Mouse (Mus musculus) cerebellum, adult 2 months (tissue): ENCODE data around the gene Frmd4a. TPM values are rescaled to one million over a fixed set of nuclear protein-coding genes. Genes with fewer than 3 reads are reported as not detected.

ENCODE experiments used
- DNase-seq, 2 experiments: peaks; one replicate each; pipeline ENCODE4 v3.0.0; 2021
- H3K27ac ChIP-seq: fragments of 200-500 bp; 2 replicates; pipeline ENCODE4 v1.5.1; 2012; ENCODE audit warnings: low read length, control low read depth, inconsistent platforms; ENCODE audit not compliant: insufficient read depth
- H3K27me3 ChIP-seq: fragments of 200-500 bp; 2 replicates; pipeline ENCODE4 v1.6.1; 2012; ENCODE audit warnings: inconsistent platforms, mild to moderate bottlenecking, low read length, moderate library complexity; ENCODE audit not compliant: control insufficient read depth, insufficient read depth
- H3K4me1 ChIP-seq: fragments of 200-500 bp; 2 replicates; pipeline ENCODE4 v1.6.1; 2011; ENCODE audit warnings: low read length; ENCODE audit not compliant: control insufficient read depth, insufficient read depth
- H3K4me3 ChIP-seq: fragments of 200-500 bp; replicated peaks from 2 replicates; pipeline ENCODE3; 2011; ENCODE audit warnings: mild to moderate bottlenecking, low read depth, low read length, control low read depth; ENCODE audit not compliant: insufficient read depth
- CTCF ChIP-seq: fragments of 200-500 bp; IDR thresholded peaks from 2 replicates; pipeline ENCODE4 v1.5.1; 2011; ENCODE audit warnings: low read depth, mild to moderate bottlenecking, control low read depth, low read length, moderate library complexity, borderline replicate concordance; ENCODE audit not compliant: insufficient read depth
- POLR2A ChIP-seq: fragments of 200-500 bp; IDR thresholded peaks from 2 replicates; pipeline ENCODE4 v1.6.1; 2011; ENCODE audit warnings: low read length, control low read depth, borderline replicate concordance; ENCODE audit not compliant: insufficient read depth
- WGBS: fragments of 180-500 bp; shearing (Covaris S2); methylation state at CpG from one replicate; pipeline ENCODE4 v1.1.7; 2018; 5-methylcytosine and 5-hydroxymethylcytosine counted together
- polyA plus RNA-seq: library from polyadenylated mRNA; depleted of rRNA; stranded (reverse); fragments of >200 nt; gene quantifications from 2 replicates; pipeline ENCODE4 v1.2.3, GENCODE M21; 2012

Frmd4a gene
- polyA plus RNA-seq, 1 experiment, result 33.6 TPM

DNA sequence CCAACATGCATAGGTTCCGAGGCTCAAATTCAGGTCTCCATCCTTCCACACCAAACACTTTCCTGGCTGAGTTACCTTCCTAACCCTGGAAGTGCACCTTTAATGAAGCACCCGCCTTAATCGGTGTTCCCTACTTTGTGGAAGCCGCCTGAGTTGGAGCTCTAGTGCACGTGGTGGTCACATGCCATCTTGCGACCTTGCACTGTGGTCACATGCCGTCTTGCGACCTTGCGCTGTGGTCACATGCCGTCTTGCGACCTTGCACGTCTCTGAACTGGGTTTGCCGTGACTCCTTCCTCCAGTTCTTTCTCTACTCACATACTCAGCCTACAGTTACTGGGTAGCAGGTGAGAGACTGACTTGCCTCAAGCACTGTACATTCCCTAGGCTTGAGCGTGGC is 531.8 kb downstream of the Frmd4a start:
- no peaks in the 10 kb centered on the region for H3K27me3 ChIP-seq
- WGBS, result 95% methylated on average over 14 of the region's 14 CpGs

DNA sequence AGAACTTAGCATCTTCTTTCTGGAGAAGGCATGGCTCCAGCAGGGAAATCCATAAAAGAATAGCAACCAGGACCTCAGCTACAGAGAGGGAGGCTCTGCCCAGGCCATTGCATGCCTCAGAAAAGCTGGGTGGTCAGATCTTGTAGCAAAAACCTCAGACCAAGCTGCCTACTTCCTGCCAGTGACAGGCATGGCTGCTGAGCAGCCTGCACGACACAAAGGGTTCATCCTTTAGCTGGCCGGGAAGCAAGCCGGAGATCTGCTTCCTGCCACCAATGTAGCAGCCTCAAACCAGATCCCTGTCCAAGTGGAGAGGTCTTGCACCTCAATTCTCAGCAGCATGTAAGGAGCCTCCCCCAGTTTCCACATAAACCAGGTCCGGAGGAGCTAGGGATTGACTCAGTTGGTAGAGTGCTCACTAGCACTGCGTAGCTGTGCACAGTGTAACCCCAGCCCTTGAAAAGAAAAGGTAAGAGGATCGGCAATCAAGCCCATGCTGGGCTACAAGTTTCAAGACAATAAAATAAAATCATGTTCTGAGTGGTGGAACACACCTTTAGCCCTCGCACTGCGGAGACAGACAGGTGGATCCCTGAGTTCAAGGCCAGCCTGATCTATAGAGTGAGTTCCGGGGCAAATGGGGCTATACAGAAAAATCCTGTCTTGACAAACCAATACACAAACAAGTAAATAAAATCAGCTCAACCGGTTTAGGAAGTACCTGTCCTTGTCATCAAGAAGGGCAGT is 532.7 kb downstream of the Frmd4a start:
- WGBS, result 95% methylated on average over 10 of the region's 10 CpGs
- Histone ChIP-seq H3K27ac (no peak overlapping the region), H3K4me3 (no peak overlapping the region), H3K4me1 (no peaks in the 10 kb centered on the region), H3K27me3 (no peaks in the 10 kb centered on the region)
- TF ChIP-seq POLR2A, result no peak
- no peak for TF ChIP-seq CTCF
- no peak for DNase-seq

More for the DNA sequence above, 531.8 kb downstream of the Frmd4a start:
- Histone ChIP-seq H3K4me1 (no peaks in the 10 kb centered on the region), H3K4me3 (no peak overlapping the region), H3K27ac (no peak overlapping the region)
- TF ChIP-seq CTCF (no peak), POLR2A (no peak)
- DNase-seq, result no peak

DNA sequence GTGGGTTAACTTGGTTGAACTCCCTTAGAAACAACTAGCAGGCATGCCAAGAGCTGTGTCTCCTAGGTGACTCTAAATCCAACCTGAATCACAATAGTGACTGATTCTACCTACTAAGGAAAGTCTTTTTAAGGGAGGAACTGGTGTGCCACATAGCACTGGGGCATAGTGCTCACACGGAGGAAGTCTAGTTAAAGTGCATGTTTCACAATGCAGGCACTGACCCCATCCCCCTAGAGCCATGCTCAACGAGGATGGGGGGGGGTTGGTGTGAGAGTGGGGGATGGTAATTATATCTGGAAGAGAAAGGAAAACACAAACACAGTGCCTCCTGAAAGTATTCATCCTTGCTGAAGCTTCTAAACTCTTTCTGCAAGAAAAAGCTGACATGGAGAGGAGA is 533.9 kb downstream of the Frmd4a start:
- no peak for DNase-seq
- H3K4me3 ChIP-seq, result no peak overlapping the region
- WGBS, result 31% methylated on average over 2 of the region's 2 CpGs
- no peaks in the 10 kb centered on the region for H3K27me3 ChIP-seq
- TF ChIP-seq POLR2A, result no peak
- no peak overlapping the region for H3K27ac ChIP-seq
- H3K4me1 ChIP-seq, result no peaks in the 10 kb centered on the region

DNA sequence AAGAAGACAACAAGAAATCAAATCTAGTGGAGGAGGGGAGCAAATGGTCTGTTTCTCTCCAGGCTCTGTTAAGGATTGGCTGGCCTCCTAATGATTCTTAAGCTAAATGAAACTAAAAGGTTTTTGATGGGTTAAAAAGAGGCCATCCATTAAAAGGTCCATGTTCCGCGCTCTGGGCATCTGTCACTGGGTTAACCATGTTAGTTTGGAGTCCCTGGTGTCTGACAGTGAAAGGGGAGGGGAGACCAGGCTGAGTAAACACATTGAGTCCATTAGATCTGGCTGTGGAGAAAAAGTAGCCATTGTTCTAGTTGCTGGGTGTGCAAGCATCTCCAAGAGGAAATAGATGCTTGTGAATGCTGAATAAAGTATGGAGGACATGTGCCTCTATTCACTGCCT is 534.3 kb downstream of the Frmd4a start:
- TF ChIP-seq POLR2A (no peak), CTCF (no peak)
- H3K27ac ChIP-seq, result no peak overlapping the region
- WGBS, result 85% methylated on average over 2 of the region's 2 CpGs
- DNase-seq, result no peak
- H3K27me3 ChIP-seq, result no peaks in the 10 kb centered on the region
- no peak overlapping the region for H3K4me3 ChIP-seq
- H3K4me1 ChIP-seq, result no peaks in the 10 kb centered on the region

DNA sequence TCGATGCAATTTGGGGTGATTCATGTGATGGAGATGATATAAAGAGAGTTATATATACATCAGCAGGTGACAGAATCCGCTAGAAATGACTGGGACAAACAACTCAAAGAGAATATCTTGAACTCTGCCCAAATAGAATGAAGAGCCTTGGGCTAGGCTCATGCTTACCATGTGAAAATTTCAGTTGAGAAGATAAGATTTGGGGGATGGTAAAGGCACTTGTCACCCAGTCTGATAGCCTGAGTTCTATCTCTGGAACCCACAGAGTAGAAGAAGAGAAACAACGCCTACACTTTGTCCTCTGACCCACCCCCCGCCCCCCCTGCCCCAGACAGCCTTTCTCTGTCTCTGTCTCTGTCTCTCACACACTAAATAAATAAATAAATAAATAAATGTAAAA is 535.0 kb downstream of the Frmd4a start:
- Histone ChIP-seq H3K4me3 (no peak overlapping the region), H3K27ac (no peak overlapping the region), H3K4me1 (no peaks in the 10 kb centered on the region), H3K27me3 (no peaks in the 10 kb centered on the region)
- TF ChIP-seq CTCF (no peak), POLR2A (no peak)
- DNase-seq, result no peak
- WGBS, result 97% methylated on average over 4 of the region's 4 CpGs

DNA sequence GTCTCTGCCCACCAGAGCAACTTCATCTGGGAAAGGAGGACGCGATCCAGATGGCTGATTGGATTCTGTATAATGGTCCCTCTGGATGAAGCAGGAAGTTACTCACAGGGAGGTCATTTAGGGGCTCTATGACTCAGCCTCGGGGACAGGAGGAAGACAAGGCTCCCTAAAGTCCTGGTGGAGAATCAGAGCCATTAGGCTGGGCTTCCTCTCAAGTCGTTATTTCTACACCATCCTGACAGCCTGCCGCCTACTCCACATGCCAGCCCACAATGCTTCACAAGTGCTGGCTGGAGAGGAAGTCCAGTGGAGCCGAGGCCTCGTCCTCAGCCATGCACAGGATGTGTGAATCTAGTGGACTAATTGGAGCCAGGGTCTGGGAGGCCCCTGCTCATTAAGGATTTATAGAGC is 537.7 kb downstream of the Frmd4a start:
- DNase-seq, result no peak
- Histone ChIP-seq H3K4me3 (no peak overlapping the region), H3K27ac (no peak overlapping the region), H3K27me3 (no peaks in the 10 kb centered on the region), H3K4me1 (no peaks in the 10 kb centered on the region; the same call in 1 of the 2 replicates)
- 63% methylated on average over 7 of the region's 7 CpGs for WGBS
- TF ChIP-seq CTCF (no peak), POLR2A (no peak)

DNA sequence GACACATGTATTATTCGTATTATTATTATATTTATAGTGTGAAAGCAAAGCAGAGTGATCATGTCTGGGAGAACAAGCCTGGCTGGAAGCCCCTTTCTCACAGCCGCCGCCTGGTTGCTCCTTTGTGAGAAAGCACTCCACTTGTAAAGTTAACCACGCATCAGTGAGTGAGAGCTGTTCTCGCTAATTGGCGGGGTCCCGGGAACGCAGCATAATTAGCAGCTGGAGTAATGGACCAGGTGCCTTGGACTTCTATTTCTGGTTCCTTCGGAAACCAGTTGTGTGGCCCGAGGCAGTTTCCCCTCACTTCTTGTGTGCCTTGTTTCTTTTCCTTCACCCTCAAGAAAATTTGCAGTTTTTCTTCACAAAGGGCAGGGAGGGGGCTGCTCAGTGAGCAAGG is 538.7 kb downstream of the Frmd4a start:
- Histone ChIP-seq H3K4me1 (peaks cover 2% of the 10 kb centered on the region; the same call in 1 of the 2 replicates), H3K4me3 (no peak overlapping the region), H3K27ac (no peak overlapping the region), H3K27me3 (no peaks in the 10 kb centered on the region)
- no peak for DNase-seq
- TF ChIP-seq CTCF (no peak), POLR2A (no peak)
- 56% methylated on average over 10 of the region's 10 CpGs for WGBS

DNA sequence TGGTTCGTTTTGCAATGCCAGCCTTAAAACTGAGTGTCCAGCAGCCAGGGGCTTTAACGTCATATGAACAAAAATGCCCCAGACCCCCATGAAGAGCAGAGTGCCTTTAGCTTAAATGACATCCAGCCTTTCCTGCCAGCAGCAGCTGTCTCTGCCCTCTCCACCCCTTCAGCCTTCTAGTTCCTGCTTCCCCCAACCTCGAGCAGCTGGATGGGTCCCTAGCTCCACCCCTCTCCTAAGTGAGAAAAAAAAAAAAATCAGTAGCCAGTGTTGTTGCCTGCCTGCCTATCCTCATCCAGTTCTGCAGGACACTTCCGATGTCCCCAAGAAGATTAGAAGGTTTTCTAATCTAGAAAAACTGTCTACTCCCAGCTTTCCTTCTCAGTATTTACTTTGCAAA is 539.5 kb downstream of the Frmd4a start:
- peaks cover 3% of the 10 kb centered on the region; the same call in 1 of the 2 replicates for H3K4me1 ChIP-seq
- 72% methylated on average over 4 of the region's 4 CpGs for WGBS

More for the DNA sequence above, 539.5 kb downstream of the Frmd4a start:
- TF ChIP-seq CTCF (no peak), POLR2A (no peak)
- DNase-seq, result no peak
- Histone ChIP-seq H3K27me3 (no peaks in the 10 kb centered on the region), H3K27ac (no peak overlapping the region), H3K4me3 (no peak overlapping the region)
